Mouse (Mus musculus): Measurements from ENCODE around the gene Prr14.

Prr14 gene

GRCm38 (mm10) chr7:127512231-127513015 is 53.0 kb downstream of the Prr14 start:
- under 1% methylated on average over 89 of the region's 93 CpGs for WGBS

- WGBS = 14% methylated on average over 8 of the region's 8 CpGs
Observed at GRCm38 (mm10) chr7:127513016-127513390, 53.6 kb downstream of the Prr14 start.

- 63% methylated on average over 3 of the region's 3 CpGs for WGBS
Observed at GRCm38 (mm10) chr7:127513781-127514180, 54.4 kb downstream of the Prr14 start.

GRCm38 (mm10) chr7:127515846-127516245 is 56.4 kb downstream of the Prr14 start:
- 78% methylated on average over 7 of the region's 7 CpGs for WGBS

GRCm38 (mm10) chr7:127516344-127516743 is 56.9 kb downstream of the Prr14 start:
- 95% methylated on average over 7 of the region's 7 CpGs for WGBS

- WGBS = 87% methylated on average over 3 of the region's 3 CpGs
Observed at GRCm38 (mm10) chr7:127519284-127519683, 59.9 kb downstream of the Prr14 start, which contains the start of gene Gm42715. Gm42715 (plus strand) TSS chr7:127519584.
